Mouse (Mus musculus) inflammation-experienced regulatory T-cells, adult 6 months (primary cell): ENCODE data around the gene Mdm2. TPM values are rescaled to one million over a fixed set of nuclear protein-coding genes. Genes with fewer than 3 reads are reported as not detected.

Source experiments
- ATAC-seq: one replicate; pipeline ENCODE4 v1.8.0; 2017
- polyA plus RNA-seq, 3 experiments: library from polyadenylated mRNA; unstranded; fragments of 100-300 nt; shearing (Covaris generic); gene quantifications; one replicate each; pipeline ENCODE4 v1.2.1; 2017

Gene Mdm2
- polyA plus RNA-seq, 3 experiments from 2014 or later: 42.1 to 88.6 (median 50.8) TPM

- no peak for ATAC-seq
Measured at GRCm38 (mm10) chr10:117640595-117641078, 69.9 kb downstream of the Mdm2 start.

- ATAC-seq: peak; percentile 82
Measured at GRCm38 (mm10) chr10:117639899-117640594, 70.5 kb downstream of the Mdm2 start.

- no peak for ATAC-seq
Measured at GRCm38 (mm10) chr10:117639221-117639599, 71.3 kb downstream of the Mdm2 start.

Other genes with a start within 250 kb of the Mdm2 start
- 10 to 100 TPM; 14.5 to 29.9 (median 27.1) TPM for gene Cpm, start 81.3 kb downstream of the Mdm2 start, polyA plus RNA-seq
- 1 to 10 TPM; 1.8 to 3.5 (median 2.8) TPM for gene Slc35e3, start 35.6 kb upstream of the Mdm2 start, polyA plus RNA-seq
- 10 to 100 TPM; 48.5 to 73.1 (median 57.4) TPM for gene Nup107, start 81.9 kb upstream of the Mdm2 start, polyA plus RNA-seq
- gene Rap1b, start 135.3 kb upstream of the Mdm2 start, polyA plus RNA-seq: 100 to 1,000 TPM in 1 of 3 experiments, 10 to 100 TPM in 2; 60.4 to 128 (median 82.5) TPM